Mouse (Mus musculus) gastrocnemius, adult 2 months (tissue): ENCODE data around the gene Cst3. TPM values are rescaled to one million over a fixed set of nuclear protein-coding genes. Genes with fewer than 3 reads are reported as not detected.

Source experiments
- DNase-seq: peaks from one replicate; pipeline ENCODE4 v3.0.0; 2022
- H3K27ac ChIP-seq: fragments of 200-600 bp; 2 replicates; pipeline ENCODE4 v1.8.1; 2022; ENCODE audit warnings: mild to moderate bottlenecking
- H3K4me3 ChIP-seq: fragments of 200-600 bp; 2 replicates; pipeline ENCODE4 v1.8.1; 2022; ENCODE audit warnings: mild to moderate bottlenecking, moderate library complexity
- CTCF ChIP-seq: fragments of 200-600 bp; IDR thresholded peaks from 2 replicates; pipeline ENCODE4 v1.8.1; 2022; ENCODE audit warnings: antibody characterized with exemption, mild to moderate bottlenecking, moderate library complexity
- intact Hi-C: fragments of 180-260 bp; cut with DNase I; formaldehyde crosslinking; loops from one replicate; pipeline ENCODE4 v1.15.1; 2025
- long read RNA-seq, 2 experiments: library from polyadenylated mRNA; stranded (forward); transcript quantifications; one replicate each; pipeline ENCODE4 v2.0.0; 2021
- total RNA-seq, 2 experiments: library from RNA; stranded (reverse); gene quantifications; 2 replicates each; pipeline ENCODE4 v1.2.3; 2021

Gene Cst3
- 100 to 1,000 TPM; 519 to 664 TPM for total RNA-seq
- long read RNA-seq, experiment 1, transcript Cst3-201 (3 exons, 860 nt): major isoform, 385 of 393 reads
- long read RNA-seq, experiment 1, partial matches to known transcripts: 5 of 393 reads
- long read RNA-seq, experiment 1, other reads (novel, unspliced or antisense): 3 of 393 reads
- long read RNA-seq, experiment 2, transcript Cst3-201 (3 exons, 860 nt): major isoform, 500 of 513 reads
- long read RNA-seq, experiment 2, partial matches to known transcripts: 8 of 513 reads
- long read RNA-seq, experiment 2, other reads (novel, unspliced or antisense): 5 of 513 reads

GRCm38 (mm10) chr2:148875335-148875811 lies at the start of gene Cst3:
TSS of gene Cst3 (minus strand) at chr2:148875692.
- Histone ChIP-seq H3K4me3 (peak within 1 kb of the TSS; percentile 75), H3K27ac (peak within 1 kb of the TSS; percentile 95)
- intact Hi-C loops: loop anchor here (2.0 kb wide), 1 partner anchor 25 kb away; no protein-coding TSS in a partner anchor
- TF ChIP-seq CTCF: peak; percentile 43
- peak; percentile 98 for DNase-seq

DNA sequence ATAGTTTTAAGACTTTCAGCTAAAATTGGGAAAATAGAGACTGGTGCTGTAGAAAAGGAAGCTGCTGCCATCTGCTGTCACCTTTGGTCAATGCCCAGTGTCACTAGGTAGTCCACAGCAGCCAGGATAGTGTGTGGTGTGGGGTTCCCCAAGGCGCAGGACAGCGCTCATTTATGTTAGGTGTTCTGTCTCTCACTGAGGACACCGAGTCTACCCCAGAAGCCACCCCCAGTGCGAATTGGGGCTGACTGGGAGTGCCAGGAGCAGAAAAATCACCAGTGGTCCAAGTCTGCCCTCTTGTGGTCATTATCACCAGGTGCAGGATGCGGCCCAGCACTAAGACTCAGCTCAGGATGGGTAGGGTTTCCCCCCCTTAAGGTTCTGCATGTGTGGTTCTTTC lies 26.8 kb upstream of the Cst3 start:
- H3K27ac ChIP-seq: peak overlapping the region; percentile 85
- peak; percentile 83 for TF ChIP-seq CTCF
- peak; percentile 70 for DNase-seq
- intact Hi-C loops: loop anchor here (1.0 to 5.0 kb wide), 3 partner anchors 51 to 150 kb away; partner anchors contain the start of gene Cstl1
- peak overlapping the region; percentile 67 for H3K4me3 ChIP-seq

GRCm38 (mm10) chr2:148900305-148900704 lies 24.8 kb upstream of the Cst3 start:
- H3K27ac ChIP-seq: peak overlapping the region; percentile 28
- intact Hi-C loops: loop anchor here (2.0 to 5.0 kb wide), 3 partner anchors 26 to 148 kb away; partner anchors contain the start of genes Cst3 and Cstl1

GRCm38 (mm10) chr2:148896219-148896618 lies 20.7 kb upstream of the Cst3 start:
- intact Hi-C loops: no loop called here

More at GRCm38 (mm10) chr2:148900305-148900704, 24.8 kb upstream of the Cst3 start:
- no peak for DNase-seq
- no peak overlapping the region for H3K4me3 ChIP-seq
- no peak for TF ChIP-seq CTCF

DNA sequence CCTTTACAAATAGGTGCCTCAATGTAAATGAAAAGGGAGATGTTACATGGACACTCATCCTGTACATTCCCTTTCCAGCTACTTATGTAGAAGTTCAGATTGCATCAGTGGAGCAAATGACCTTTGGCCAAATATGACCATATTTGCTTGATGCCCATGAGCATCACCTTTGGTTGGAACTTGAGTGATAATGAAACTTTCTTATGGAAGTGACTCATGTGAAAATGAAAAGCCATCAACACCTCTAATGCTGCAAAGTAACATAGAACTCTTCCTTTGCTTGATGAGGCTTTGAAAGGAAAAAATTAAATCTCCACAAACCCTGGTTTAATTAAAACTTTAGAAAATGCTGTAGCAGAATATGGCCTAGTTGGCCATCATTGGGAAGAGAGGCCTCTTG lies 17.6 kb upstream of the Cst3 start:
- intact Hi-C loops: no loop called here
- Histone ChIP-seq H3K27ac (no peak overlapping the region), H3K4me3 (no peak overlapping the region)
- DNase-seq: no peak
- TF ChIP-seq CTCF: no peak

More at GRCm38 (mm10) chr2:148896219-148896618, 20.7 kb upstream of the Cst3 start:
- TF ChIP-seq CTCF: no peak
- no peak overlapping the region for H3K4me3 ChIP-seq
- peak overlapping the region; percentile 56 for H3K27ac ChIP-seq
- DNase-seq: peak; percentile 31

DNA sequence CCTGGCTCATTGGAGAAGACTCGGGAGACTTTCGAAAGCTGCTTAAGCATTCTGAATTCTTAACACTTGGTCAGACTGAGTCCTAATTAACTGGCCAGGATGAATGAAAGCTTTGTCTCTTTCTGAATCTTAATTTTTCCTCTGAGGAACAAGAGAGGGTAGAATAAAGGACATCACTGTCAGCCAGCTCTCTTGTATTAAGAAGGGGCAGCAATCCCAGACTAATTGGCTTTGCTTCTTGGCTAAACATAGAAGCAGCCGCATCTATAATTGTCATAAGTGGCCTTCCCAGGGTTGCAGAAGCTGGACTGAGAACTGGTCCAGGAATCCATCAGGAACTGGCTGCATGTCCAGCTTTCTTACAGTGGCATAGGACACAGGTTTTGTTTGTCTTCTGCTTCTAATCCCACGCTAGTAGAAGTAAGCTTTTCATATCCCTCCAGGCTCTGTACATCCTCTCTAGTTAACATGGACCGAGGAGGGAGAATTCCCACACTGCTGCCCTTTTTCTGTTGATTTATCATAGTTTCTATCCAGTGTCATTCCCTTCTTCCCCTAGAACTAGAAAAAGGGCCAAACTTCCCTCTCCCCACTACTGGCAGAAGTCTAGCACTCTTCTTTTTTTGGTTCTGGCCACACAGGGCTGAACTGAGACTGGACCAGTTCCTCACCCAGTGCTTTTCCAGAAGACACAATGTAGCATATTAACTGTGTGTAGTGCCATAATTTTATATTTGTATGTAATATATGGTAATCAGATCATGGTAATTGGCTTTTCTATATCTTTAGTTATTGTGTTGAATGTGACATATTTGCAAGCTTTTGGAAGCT lies 14.7 kb upstream of the Cst3 start:
- peak; percentile 48 for DNase-seq
- no peak for TF ChIP-seq CTCF
- intact Hi-C loops: no loop called here
- Histone ChIP-seq H3K4me3 (peak overlapping the region; percentile 45), H3K27ac (peak overlapping the region; percentile 85)

GRCm38 (mm10) chr2:148889331-148890010 lies 14.0 kb upstream of the Cst3 start:
- DNase-seq: no peak
- peak overlapping the region; percentile 45 for H3K4me3 ChIP-seq
- TF ChIP-seq CTCF: no peak
- intact Hi-C loops: no loop called here
- H3K27ac ChIP-seq: peak overlapping the region; percentile 85

DNA sequence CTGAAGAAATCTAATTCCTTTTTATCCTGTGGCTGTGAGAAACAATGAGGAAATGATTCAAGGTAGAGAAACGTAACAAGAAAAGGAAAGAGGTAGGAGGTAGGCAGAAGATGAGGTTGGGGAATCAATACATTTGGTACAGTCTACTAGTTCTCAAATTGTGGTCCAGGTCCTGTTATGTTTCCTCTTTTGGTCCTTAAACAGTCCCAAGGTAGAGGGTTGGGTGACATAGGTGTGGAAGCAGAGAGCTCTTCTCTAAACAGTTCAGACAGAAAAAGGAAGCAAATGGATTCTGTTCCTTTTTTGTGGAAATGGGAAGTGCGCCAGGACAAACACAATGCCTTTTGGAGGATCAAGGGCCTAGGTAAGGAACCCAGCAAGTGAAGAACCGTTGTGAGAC lies 13.4 kb upstream of the Cst3 start:
- H3K4me3 ChIP-seq: no peak overlapping the region
- no peak for TF ChIP-seq CTCF
- H3K27ac ChIP-seq: peak overlapping the region; percentile 63
- intact Hi-C loops: no loop called here
- no peak for DNase-seq

DNA sequence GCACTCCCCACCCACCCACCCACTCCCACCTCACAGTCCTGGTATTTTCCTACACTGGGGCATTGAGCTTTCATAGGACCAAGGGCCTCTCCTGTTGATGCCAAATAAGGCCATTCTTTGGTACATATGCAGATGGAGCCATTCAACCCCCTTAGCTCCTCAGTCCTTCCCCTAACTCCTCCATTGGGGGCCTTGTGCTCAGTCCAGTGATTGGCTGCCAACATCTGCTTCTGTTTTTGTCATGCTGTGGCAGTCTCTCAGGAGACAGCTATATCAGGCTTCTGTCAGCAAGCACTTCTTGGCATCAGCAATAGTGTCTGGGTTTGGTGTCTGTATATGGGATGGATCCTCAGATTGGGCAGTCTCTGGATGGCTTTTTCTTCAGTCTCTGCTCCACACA lies 9.2 kb upstream of the Cst3 start:
- Histone ChIP-seq H3K4me3 (no peak overlapping the region), H3K27ac (peak overlapping the region; percentile 72)
- intact Hi-C loops: no loop called here
- TF ChIP-seq CTCF: no peak
- peak; percentile 48 for DNase-seq

DNA sequence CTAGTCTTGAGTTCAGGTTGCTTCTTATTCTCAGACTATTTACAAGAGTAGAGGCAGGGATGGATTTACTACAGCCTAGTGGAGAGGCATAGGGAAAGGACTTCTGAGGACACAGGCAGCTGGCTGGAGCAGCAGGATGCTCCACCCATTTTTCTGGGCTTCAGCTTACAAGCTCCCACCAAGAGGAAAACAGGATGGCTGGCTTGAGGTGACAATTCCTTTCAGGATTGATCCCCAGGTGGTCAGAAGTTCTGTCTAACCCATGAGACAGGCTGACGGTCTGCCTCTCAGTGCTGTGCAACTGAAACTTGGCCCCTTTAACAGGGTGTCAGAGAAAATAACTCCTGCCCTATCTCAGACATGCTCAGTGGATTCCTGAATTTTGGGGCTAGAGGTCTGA lies 3.7 kb upstream of the Cst3 start:
- Histone ChIP-seq H3K4me3 (peak overlapping the region; percentile 45), H3K27ac (peak overlapping the region; percentile 93)
- intact Hi-C loops: no loop called here
- DNase-seq: peak; percentile 70
- no peak for TF ChIP-seq CTCF

DNA sequence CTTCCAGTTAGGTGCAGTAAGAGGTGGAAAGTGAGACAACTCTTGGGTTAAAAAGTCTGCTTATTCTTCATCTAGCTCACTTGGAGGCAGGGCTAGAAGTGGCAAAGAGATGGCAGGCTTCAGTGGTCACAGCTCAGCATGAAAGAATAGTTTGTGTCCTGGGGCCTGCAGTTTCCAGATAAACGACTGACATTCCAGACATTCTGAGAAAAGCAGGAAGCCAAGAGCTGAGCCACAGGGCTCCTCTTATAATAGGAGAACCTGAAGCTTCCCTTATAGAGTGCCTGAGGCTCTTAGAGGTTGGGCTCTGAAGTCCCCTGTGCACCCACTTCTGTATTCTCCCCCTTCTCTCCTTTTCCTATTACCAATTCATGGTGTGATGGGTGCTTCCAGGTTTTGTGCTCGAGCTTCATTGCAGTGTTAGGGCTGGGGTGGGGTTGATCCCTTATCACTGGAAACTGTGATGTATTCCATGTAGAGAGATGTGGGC lies 3.2 kb upstream of the Cst3 start:
- Histone ChIP-seq H3K4me3 (peak overlapping the region; percentile 45), H3K27ac (peak overlapping the region; percentile 93)
- TF ChIP-seq CTCF: no peak
- intact Hi-C loops: no loop called here
- DNase-seq: no peak

- Histone ChIP-seq H3K27ac (peak overlapping the region; percentile 93), H3K4me3 (peak overlapping the region; percentile 30)
- DNase-seq: peak; percentile 80
- intact Hi-C loops: no loop called here
- no peak for TF ChIP-seq CTCF
Measured at GRCm38 (mm10) chr2:148877016-148877770, 1.7 kb upstream of the Cst3 start.
